Mouse (Mus musculus) megakaryocyte-erythroid progenitor cell, adult 5-6 weeks (primary cell): ENCODE measurements around the gene Zfp526. TPM values are rescaled to one million over a fixed set of nuclear protein-coding genes. Genes with fewer than 3 reads are reported as not detected.

Experiments
- ATAC-seq: replicated peaks from 2 replicates; pipeline ENCODE4 v1.8.0; 2016; ENCODE audit warnings: mild to moderate bottlenecking, inconsistent platforms; ENCODE audit not compliant: severe bottlenecking, poor library complexity, low FRiP score, low TSS enrichment
- total RNA-seq, 2 experiments: library from RNA; stranded (forward) in 1 of 2; stranded (reverse) in 1 of 2; fragments of 200-1000, 215-1000 nt in 1 of 2; fragments of >200 nt in 1 of 2; fragmentation: Nextera tagmentation in 1 of 2; gene quantifications; 2 replicates each; pipeline ENCODE4 v1.2.3; 2014 to 2017

Zfp526 gene
- total RNA-seq, 2 experiments from 2014 or later: 10.1 to 20.3 TPM

GRCm38 (mm10) chr7:25206094-25206830 is 15.0 kb upstream of the Zfp526 start:
- ATAC-seq: no peak

DNA sequence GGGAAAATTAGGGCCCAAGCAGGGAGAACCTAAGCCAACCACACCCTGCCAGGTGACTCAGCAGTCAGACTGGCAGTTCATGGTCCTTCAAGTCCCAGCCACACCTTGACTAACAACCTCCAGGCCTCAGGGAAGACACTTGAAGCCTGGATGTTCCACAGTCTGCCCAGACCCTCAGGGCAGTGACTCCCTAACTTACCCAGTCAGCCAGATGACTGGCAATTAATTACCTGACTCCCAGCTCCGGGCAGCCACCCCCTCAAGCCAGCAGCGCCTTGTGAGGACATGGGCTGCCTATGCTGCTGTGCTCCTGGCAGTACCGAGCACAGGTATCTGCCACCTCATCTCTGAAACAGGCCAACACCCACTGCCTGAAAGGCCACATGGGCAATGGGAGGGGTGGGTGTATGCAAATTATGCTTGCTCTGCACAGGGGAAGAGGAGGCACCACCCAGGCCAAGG is 12.0 kb upstream of the Zfp526 start:
- peak; percentile 50 for ATAC-seq

GRCm38 (mm10) chr7:25210482-25210881 is 10.7 kb upstream of the Zfp526 start:
- ATAC-seq: no peak

DNA sequence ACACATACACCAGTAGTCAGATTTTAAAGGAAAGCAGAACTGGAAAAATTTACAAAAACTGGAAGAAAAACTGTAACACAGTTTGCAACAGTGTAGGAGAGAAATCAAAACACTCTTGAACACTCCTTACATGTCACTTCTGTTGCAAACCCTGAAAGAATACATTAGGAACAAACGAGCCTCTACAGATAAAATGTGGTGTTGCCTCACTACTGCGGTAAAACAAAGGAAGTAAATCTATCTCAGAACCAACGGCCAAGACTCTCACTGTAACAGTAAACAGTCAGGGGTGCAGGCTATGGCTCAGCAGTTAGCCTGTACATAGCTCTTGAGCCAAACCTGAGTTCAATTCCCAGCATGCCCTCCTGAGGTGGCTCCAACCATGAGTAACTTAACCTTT is 8.1 kb upstream of the Zfp526 start:
- 0 out of 2 replicates have a peak, but pooled peaks have one; percentile 25 for ATAC-seq

DNA sequence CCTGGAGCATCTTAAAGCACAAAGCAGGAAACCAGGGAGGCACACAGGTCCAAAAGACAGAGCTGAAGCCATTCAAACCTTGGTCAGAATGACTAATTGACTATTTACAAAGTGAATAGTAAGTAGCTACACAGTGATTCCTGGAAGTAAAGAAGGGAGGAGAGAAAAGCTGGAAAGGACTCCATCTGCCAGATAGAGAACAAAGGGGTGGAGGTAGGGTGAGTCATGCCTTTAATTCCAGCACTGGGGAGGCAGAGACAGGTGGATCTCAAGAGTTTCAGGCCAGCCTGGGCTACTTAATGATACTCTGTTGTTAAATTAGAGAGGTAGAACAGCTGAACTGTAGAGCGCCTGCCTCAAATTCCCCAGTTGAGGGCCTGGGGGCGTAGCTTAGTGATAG is 7.1 kb upstream of the Zfp526 start:
- no peak for ATAC-seq

DNA sequence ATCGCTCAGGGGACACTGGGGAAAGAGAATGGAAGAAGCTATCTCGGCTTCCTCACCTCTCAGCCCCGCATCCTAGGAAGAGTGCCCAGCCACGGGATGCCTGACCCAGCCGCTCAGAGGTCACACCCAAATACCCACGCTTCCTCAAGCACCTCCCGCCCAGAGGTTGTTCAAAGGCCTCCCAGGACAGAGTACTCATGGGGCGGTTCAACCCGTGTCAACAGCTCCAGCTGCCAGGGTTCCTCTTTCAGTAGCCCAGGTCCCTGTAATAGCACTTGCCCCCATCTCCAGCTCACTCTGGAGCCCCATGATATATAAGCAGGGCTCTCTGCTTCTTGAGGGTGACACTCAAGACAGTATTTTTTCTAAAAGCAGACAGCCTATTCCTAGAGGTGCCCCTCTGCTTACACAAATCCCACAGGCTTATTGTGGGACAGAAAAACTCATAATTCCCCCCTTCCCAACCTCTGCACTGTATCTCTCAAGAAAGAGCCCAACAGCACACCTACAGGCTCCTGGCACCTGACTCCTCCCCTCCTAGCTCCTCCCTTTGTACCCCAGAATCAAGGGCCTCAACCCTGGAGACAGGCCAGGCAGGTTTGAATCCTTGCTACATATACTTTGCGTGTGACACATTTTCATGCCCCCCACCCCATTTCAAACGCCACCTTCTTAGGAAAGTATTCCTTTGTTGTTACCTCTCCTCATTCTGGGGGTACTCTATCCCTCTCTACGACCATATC is 3.4 kb upstream of the Zfp526 start:
- ATAC-seq: no peak

DNA sequence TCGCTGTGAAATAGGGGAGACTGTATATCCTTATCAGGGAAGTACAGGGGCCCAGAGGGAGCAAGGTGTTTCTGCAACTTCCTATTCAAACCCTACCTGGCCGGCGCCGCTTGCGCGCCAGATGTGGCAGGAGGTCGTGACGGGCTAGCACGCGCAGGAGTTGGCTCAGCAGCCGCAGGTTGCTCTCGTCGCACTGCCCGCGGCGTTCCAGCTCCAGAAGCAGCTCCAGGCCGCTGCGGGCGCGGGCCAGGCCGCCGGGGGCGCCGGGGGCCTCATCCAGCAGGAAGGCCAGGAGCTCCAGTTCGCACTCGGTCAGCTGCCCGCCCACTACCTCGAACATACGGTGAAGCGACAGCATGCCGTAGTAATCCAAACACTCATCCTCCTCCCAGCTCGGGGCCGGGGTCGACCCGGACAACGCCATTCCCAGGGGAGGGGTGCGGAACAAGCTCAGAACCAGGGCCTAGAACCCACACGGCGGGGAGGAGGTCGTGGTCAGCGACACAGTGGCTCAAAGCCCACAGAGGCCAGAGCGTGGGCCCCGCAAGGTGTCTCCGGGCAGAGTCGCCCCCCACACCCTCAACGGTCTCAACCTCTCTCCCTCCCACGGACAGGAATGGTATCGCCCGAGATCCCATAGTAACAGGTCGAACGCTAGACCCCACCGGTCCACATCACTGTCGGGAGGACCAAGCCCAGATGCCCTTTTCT is 2.4 kb upstream of the Zfp526 start:
- ATAC-seq: peak; percentile 18; the same call in 1 of the 2 replicates

- 0 out of 2 replicates have a peak, but pooled peaks have one; percentile 0 for ATAC-seq
Measured at GRCm38 (mm10) chr7:25219416-25219750, 1.8 kb upstream of the Zfp526 start.

GRCm38 (mm10) chr7:25219756-25220456 is 1.3 kb upstream of the Zfp526 start:
- peak; percentile 50 for ATAC-seq

GRCm38 (mm10) chr7:25220457-25221101 is 646 bp upstream of the Zfp526 start, which contains the start of gene Dedd2:
Dedd2 (minus strand) TSS chr7:25220615.
- ATAC-seq: peak; percentile 31

GRCm38 (mm10) chr7:25222275-25222967 is 1.2 kb downstream of the Zfp526 start:
- no peak for ATAC-seq

DNA sequence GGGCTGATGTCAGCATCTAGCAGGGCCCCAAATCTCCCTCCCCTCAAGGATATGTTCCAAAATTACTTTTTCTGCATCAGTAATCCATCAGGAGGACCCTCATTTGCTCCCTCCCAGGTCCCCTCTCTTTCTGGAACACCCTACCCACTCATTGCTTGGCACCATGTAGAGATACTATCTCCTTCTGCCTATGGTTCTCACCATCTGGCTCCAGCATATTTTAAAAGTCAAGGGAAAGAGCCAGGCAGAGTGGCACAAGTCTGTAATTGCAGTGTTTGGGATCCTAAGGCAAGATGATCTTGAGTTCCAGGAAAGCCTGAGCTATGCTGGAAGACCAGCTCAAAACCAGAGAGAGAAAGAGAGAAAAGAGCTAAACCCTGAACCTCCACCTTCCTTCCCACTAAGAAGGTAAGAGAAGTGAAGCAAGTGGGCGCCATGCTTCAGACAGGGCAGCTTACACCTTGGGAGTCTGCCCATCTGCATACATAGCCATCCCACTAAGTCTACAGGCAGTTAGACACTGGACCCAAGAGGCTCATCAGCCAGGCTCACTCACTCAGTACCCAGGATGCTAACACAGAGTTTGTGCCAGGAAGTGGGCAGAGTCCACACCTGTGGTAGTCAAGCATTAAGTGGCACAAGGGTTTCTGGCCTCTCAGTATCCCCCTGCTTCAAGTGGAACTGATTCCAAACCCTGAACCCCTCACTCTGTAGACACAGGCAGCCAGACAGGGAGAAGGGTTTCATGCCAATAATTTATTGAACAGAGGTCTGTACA is 6.5 kb downstream of the Zfp526 start:
- no peak for ATAC-seq

DNA sequence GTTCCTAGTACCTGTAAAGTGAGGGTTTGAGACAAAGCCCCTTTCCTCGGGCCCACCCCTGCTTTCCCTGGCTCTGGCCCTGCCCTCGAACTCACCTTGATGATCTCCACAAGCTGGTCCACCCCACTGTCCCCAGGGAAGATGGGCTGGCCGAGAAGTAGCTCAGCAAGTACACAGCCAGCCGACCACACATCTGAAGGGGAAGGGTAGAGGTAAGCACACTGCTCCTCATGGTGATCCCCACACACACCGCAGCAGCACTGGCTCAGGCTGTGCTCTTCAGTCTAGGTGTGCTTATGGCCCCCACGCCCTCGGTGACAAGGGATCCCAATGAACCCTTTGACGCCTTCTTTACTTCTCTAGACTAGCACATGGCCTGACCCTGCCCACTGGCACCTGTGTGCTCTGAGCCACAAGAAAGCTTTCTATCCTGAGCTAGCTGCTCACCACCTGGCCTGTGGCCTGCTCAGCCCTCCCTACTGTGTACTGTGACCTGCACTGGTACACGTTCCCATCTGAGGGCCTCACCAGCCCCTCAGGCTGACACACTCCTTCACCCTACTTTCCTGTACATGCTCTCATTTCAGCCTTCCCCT is 9.6 kb downstream of the Zfp526 start:
- ATAC-seq: no peak

- ATAC-seq: no peak
Measured at GRCm38 (mm10) chr7:25232101-25232648, 10.9 kb downstream of the Zfp526 start.

DNA sequence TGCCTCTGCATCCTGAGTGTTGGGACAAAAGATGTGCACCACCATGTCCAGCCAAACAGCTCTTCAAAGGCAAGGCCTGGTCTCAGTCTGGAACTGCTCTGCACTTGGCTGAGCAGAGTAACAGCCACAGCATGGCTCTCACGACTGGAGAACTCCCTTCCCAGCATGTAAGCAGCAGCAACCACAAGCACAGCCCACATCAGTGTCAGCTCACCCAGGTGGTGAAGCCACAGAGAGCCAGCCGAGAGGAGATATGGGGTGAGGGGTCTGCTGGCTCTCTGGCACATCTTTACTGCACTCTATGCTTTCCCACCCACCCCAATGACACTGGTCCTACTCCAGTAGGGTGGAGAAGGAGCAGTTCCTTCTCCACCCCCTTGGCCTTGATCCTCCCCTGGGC is 11.8 kb downstream of the Zfp526 start:
- no peak for ATAC-seq

DNA sequence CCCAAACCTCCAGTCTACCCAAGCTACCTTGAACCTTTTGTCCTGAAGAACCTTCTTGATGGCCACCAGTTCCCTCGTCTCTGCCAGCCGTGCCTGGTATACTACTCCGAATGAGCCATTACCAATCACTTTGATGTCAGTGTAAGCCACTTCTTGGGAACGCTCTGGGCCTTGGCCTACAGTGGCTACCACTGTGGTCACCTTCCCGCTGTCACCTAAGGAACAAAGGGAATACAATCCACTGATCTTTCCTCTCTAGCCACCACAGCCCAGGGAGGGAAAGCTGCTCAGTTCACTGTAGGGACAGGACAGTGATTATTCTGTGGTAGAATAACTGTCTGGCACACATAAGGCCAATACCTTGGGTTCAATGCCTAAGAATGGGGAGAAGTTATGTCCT is 14.3 kb downstream of the Zfp526 start:
- no peak for ATAC-seq
